Mouse (Mus musculus) olfactory bulb, adult 2 months (tissue): ENCODE data around the gene Gnb1.

Source experiments
- CTCF ChIP-seq: fragments of 200-500 bp; IDR thresholded peaks from 2 replicates; pipeline ENCODE4 v1.5.1; 2012; ENCODE audit warnings: low read depth, mild to moderate bottlenecking, low read length, moderate library complexity; ENCODE audit not compliant: insufficient read depth
- POLR2A ChIP-seq: fragments of 200-500 bp; IDR thresholded peaks from 2 replicates; pipeline ENCODE4 v1.6.1; 2012; ENCODE audit warnings: mild to moderate bottlenecking, low read depth, low read length, moderate library complexity; ENCODE audit not compliant: insufficient read depth

DNA sequence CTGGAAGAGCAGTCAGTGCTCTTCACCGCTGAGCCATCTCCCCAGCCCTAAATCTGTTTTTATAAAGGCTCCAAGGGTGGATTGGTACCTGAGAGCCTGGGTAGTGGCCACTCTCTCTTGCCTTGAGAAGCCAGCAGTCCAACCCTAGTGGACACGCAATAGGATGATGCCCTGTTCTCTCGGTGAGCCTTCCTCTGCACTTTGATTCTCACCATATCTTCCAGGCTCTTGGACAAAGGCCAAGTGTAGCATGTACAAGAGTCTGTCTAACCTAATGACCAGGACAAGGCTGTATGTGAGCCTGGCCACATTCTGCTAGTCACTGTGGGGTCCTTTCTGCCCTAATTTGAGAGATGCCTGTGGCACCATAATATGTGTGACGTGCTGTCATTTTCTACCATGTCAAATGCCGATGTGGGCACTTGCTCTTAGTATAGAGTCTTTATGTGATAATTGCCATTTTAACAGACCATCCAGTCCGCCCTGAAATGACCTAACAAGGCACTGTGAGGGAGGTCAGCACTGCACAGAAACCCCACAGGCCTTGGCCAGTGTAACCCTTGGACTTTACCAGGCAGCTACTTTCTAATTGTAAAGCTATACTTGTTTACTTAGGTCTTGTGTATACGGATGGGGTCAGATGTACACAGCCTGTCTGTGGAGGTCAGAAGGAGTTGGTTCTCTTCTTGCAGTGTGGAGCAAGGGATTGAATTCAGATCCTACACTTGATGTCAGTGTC lies 77.6 kb downstream of the Gnb1 start:
- TF ChIP-seq POLR2A (no peak), CTCF (no peak)
